Mouse (Mus musculus) CH12.LX (cell line): Measurements from ENCODE around the gene A830031A19Rik.

Source experiments
- CHD2 ChIP-seq: IDR thresholded peaks from 2 replicates; pipeline ENCODE4 v1.6.1; 2011; ENCODE audit warnings: low read length, improper control_type of control experiment
- CTCF ChIP-seq, 2 experiments: IDR thresholded peaks in 1 of 2; conservative IDR thresholded peaks in 1 of 2; 2 replicates each; pipeline ENCODE4 v1.5.1; 2011 to 2012; ENCODE audit warnings: low read depth in 2 of 2, low read length in 2 of 2, improper control_type of control experiment in 1 of 2, inconsistent platforms in 1 of 2, mild to moderate bottlenecking in 1 of 2, moderate library complexity in 1 of 2
- ETS1 ChIP-seq: conservative IDR thresholded peaks from 2 replicates; pipeline ENCODE4 v1.6.1; 2012; ENCODE audit warnings: low read depth, mild to moderate bottlenecking, inconsistent platforms, low read length, improper control_type of control experiment, moderate library complexity
- MAZ ChIP-seq: IDR thresholded peaks from 2 replicates; pipeline ENCODE4 v1.6.1; 2012; ENCODE audit warnings: low read depth, mild to moderate bottlenecking, inconsistent platforms, low read length, improper control_type of control experiment, moderate library complexity
- NELFE ChIP-seq: IDR thresholded peaks from 2 replicates; pipeline ENCODE4 v1.6.1; 2011; ENCODE audit warnings: low read depth, low read length, improper control_type of control experiment
- RCOR1 ChIP-seq: conservative IDR thresholded peaks from 2 replicates; pipeline ENCODE4 v1.6.1; 2012; ENCODE audit warnings: low read depth, mild to moderate bottlenecking, inconsistent platforms, low read length, improper control_type of control experiment
- TBP ChIP-seq: conservative IDR thresholded peaks from 2 replicates; pipeline ENCODE4 v1.6.1; 2011; ENCODE audit warnings: low read depth, low read length, improper control_type of control experiment
- USF1 ChIP-seq: IDR thresholded peaks from 2 replicates; pipeline ENCODE4 v1.6.1; 2014; ENCODE audit warnings: low read depth, mild to moderate bottlenecking, inconsistent platforms, low read length, improper control_type of control experiment

GRCm38 (mm10) chr11:24074021-24074591, 748 bp downstream of the A830031A19Rik start:
- no peak for TF ChIP-seq ETS1
- no peak for TF ChIP-seq RCOR1
- no peak for TF ChIP-seq TBP
- TF ChIP-seq USF1: no peak
- TF ChIP-seq CHD2: no peak
- TF ChIP-seq CTCF (conservative IDR thresholded peaks at IDR 0.05 in 1 of 2, IDR thresholded peaks at IDR 0.05 in 1 of 2; ENCODE audit: low read depth in 2 of 2, low read length in 2 of 2): no peak
- no peak for TF ChIP-seq NELFE
- no peak for TF ChIP-seq MAZ
